Mouse (Mus musculus) erythroblast, embryonic 14.5 days (primary cell): ENCODE results near the gene Tsga10.

Experiments used
- GATA1 ChIP-seq: IDR thresholded peaks from 2 replicates; pipeline ENCODE4 v1.6.1; 2012; ENCODE audit warnings: low read length, inconsistent platforms, mixed read lengths
- TAL1 ChIP-seq: IDR thresholded peaks from 3 replicates; pipeline ENCODE4 v1.6.1; 2012; ENCODE audit warnings: low read length, inconsistent platforms, mixed read lengths

- TF ChIP-seq TAL1 (no peak), GATA1 (no peak)
These were observed 25.2 kb upstream of the Tsga10 start for GRCm38 (mm10) chr1:37891400-37891799.
